17 mouse cellular contexts compared by ENCODE assay signal in genomic region chr13:113797378-113797777, GRCm38 (mm10). TPM values are rescaled to one million over a fixed set of nuclear protein-coding genes. Genes with fewer than 3 reads are reported as not detected.
DNase-seq lines count a peak whose midpoint lies in the region; ATAC-seq lines count a peak whose summit lies in the region.
"Had no signal": no experiment of that assay in that cellular context is flagged by ENCODE, and none has a peak within 500 bp of the region (broad histone marks: within the 10 kb centered on the region; RNA-seq: fewer than 3 reads in every experiment).

No protein-coding gene starts in this region.

- H3K4me2 ChIP-seq in heart, embryonic 14.5 days (ENCODE audit: low read length) = peak overlapping the region; percentile 9; the same call in 1 of the 2 replicates
- no peak overlapping the region for H3K4me2 ChIP-seq in limb, embryonic 13.5 days (replicated peaks)
- H3K4me2 ChIP-seq in midbrain, embryonic 11.5 days = no peak overlapping the region
- H3K4me2 ChIP-seq in midbrain, embryonic 15.5 days = no peak overlapping the region
- H3K4me2 ChIP-seq: hindbrain, embryonic 12.5 days had no signal

- H3K27me3 ChIP-seq in heart, embryonic 14.5 days (ENCODE audit: control insufficient read depth, insufficient read depth, low read length) = no peaks in the 10 kb centered on the region
- no peaks in the 10 kb centered on the region for H3K27me3 ChIP-seq in limb, embryonic 13.5 days
- no peaks in the 10 kb centered on the region for H3K27me3 ChIP-seq in limb, embryonic 10.5 days (ENCODE audit: low read depth, poor library complexity, severe bottlenecking)
- no peaks in the 10 kb centered on the region for H3K27me3 ChIP-seq in midbrain, embryonic 11.5 days (ENCODE audit: control insufficient read depth, insufficient read depth, low read length)
- no peaks in the 10 kb centered on the region for H3K27me3 ChIP-seq in midbrain, embryonic 15.5 days (replicated peaks)
- H3K27me3 ChIP-seq: hindbrain, embryonic 12.5 days had no signal

- no peak overlapping the region for H3K4me3 ChIP-seq in heart, embryonic 14.5 days (ENCODE audit: control insufficient read depth in 1 of 2, insufficient read depth in 1 of 2, low read depth in 1 of 2, low read length in 2 of 2)
- no peak overlapping the region for H3K4me3 ChIP-seq in limb, embryonic 13.5 days
- H3K4me3 ChIP-seq in limb, embryonic 10.5 days = no peak overlapping the region
- no peak overlapping the region for H3K4me3 ChIP-seq in midbrain, embryonic 11.5 days (ENCODE audit: low read depth, low read length)
- no peak overlapping the region for H3K4me3 ChIP-seq in midbrain, embryonic 15.5 days
- H3K4me3 ChIP-seq: embryonic facial prominence, embryonic 10.5 days; hindbrain, embryonic 12.5 days had no signal

- 50% methylated on average over 6 of the region's 6 CpGs for whole genome bisulfite sequencing in heart, embryonic 14.5 days
- WGBS in limb, embryonic 13.5 days = 89% methylated on average over 6 of the region's 6 CpGs
- 92% methylated on average over 6 of the region's 6 CpGs for WGBS in limb, embryonic 10.5 days
- 95% methylated on average over 6 of the region's 6 CpGs for WGBS in midbrain, embryonic 11.5 days
- WGBS in midbrain, embryonic 15.5 days = 91% methylated on average over 6 of the region's 6 CpGs

- no peak overlapping the region for H3K27ac ChIP-seq in heart, embryonic 14.5 days (replicated peaks in 1 of 2; ENCODE audit: control insufficient read depth in 1 of 2, insufficient read depth in 1 of 2, low read depth in 2 of 2, low read length in 2 of 2)
- H3K27ac ChIP-seq in limb, embryonic 13.5 days = no peak overlapping the region
- H3K27ac ChIP-seq in limb, embryonic 10.5 days = no peak overlapping the region
- no peak overlapping the region for H3K27ac ChIP-seq in midbrain, embryonic 11.5 days (ENCODE audit: low read depth, low read length)
- no peak overlapping the region for H3K27ac ChIP-seq in midbrain, embryonic 15.5 days
- H3K27ac ChIP-seq: embryonic facial prominence, embryonic 10.5 days; hindbrain, embryonic 12.5 days; hindbrain, postnatal 0 days had no signal

- H3K4me1 ChIP-seq in heart, embryonic 14.5 days (ENCODE audit: control insufficient read depth in 2 of 2, insufficient read depth in 2 of 2, low read length in 2 of 2) = peaks cover 10 to 21% of the 10 kb centered on the region in 2 experiments
- H3K4me1 ChIP-seq in limb, embryonic 13.5 days = peaks cover 28% of the 10 kb centered on the region
- H3K4me1 ChIP-seq in limb, embryonic 10.5 days = peaks cover 21% of the 10 kb centered on the region
- peaks cover 7% of the 10 kb centered on the region; the same call in 1 of the 2 replicates for H3K4me1 ChIP-seq in midbrain, embryonic 11.5 days (ENCODE audit: control insufficient read depth, insufficient read depth, low read length)
- H3K4me1 ChIP-seq in midbrain, embryonic 15.5 days = peaks cover 19% of the 10 kb centered on the region

- no peak for DNase-seq in heart, postnatal 25 days (ENCODE audit: low spot score)
- no peak for DNase-seq in limb, embryonic 10.5 days (ENCODE audit: low spot score)
- peak; percentile 44 for DNase-seq in midbrain, embryonic 11.5 days (ENCODE audit: low spot score, missing footprints)
- DNase-seq in ovary, adult 18-20 months (ENCODE audit: low spot score) = no peak
- DNase-seq: adrenal gland, adult 8-10 months; adrenal gland, postnatal 36 days; cerebellum, adult 2 months; gastrocnemius, postnatal 36 days; heart, adult 18-20 months; heart, postnatal 10 days had no signal

- H3K9ac ChIP-seq in heart, embryonic 14.5 days (ENCODE audit: low read length) = no peak overlapping the region
- H3K9ac ChIP-seq in limb, embryonic 13.5 days = peak overlapping the region; percentile 10; the same call in 1 of the 2 replicates
- H3K9ac ChIP-seq in midbrain, embryonic 11.5 days (ENCODE audit: low read length) = no peak overlapping the region
- H3K9ac ChIP-seq in midbrain, embryonic 15.5 days = no peak overlapping the region
- H3K9ac ChIP-seq: hindbrain, embryonic 12.5 days had no signal

- no peaks in the 10 kb centered on the region for H3K36me3 ChIP-seq in heart, embryonic 14.5 days (ENCODE audit: control insufficient read depth, insufficient read depth, low read length)
- peaks cover 5% of the 10 kb centered on the region; the same call in 1 of the 2 replicates for H3K36me3 ChIP-seq in limb, embryonic 13.5 days
- 0 out of 2 replicates have a peak, but pooled peaks cover 3% of the 10 kb centered on the region for H3K36me3 ChIP-seq in limb, embryonic 10.5 days
- H3K36me3 ChIP-seq in midbrain, embryonic 11.5 days (ENCODE audit: control insufficient read depth, insufficient read depth, low read length) = no peaks in the 10 kb centered on the region
- H3K36me3 ChIP-seq in midbrain, embryonic 15.5 days (replicated peaks) = no peaks in the 10 kb centered on the region
- H3K36me3 ChIP-seq: hindbrain, embryonic 12.5 days had no signal

- intact Hi-C loops in heart, postnatal 25 days (cut with DNase I) = loop anchor here (5.0 kb wide), 1 partner anchor 55 kb away; no protein-coding TSS in a partner anchor

- ATAC-seq in heart, embryonic 14.5 days (ENCODE audit: insufficient number of reproducible peaks, insufficient read depth, low FRiP score, low read depth) = no peak
- ATAC-seq in limb, embryonic 13.5 days (ENCODE audit: low FRiP score, low read depth) = no peak
- ATAC-seq in midbrain, embryonic 11.5 days (ENCODE audit: low FRiP score) = no peak
- ATAC-seq in midbrain, embryonic 15.5 days (replicated peaks) = no peak
- ATAC-seq: forebrain, embryonic 14.5 days; hindbrain, postnatal 0 days had no signal

- H3K9me3 ChIP-seq in heart, embryonic 14.5 days (ENCODE audit: control insufficient read depth, low read length) = no peaks in the 10 kb centered on the region
- no peaks in the 10 kb centered on the region for H3K9me3 ChIP-seq in limb, embryonic 13.5 days
- no peaks in the 10 kb centered on the region for H3K9me3 ChIP-seq in limb, embryonic 10.5 days (replicated peaks)
- no peaks in the 10 kb centered on the region for H3K9me3 ChIP-seq in midbrain, embryonic 11.5 days (ENCODE audit: control insufficient read depth, low read length)
- H3K9me3 ChIP-seq in midbrain, embryonic 15.5 days = no peaks in the 10 kb centered on the region
- H3K9me3 ChIP-seq: embryonic facial prominence, embryonic 10.5 days; hindbrain, embryonic 12.5 days had no signal

RNA-seq across cellular contexts. Expression of gene Arl15, which starts 3.1 kb away (rescaled TPM):
- polyA plus RNA-seq in heart, embryonic 14.5 days (2014; fragmentation: Nextera tagmentation; extraction: Ambion mirVana) = 8.0 and 8.3 TPM in 2 replicates
- 1 to 10 TPM; 8.5 to 9.4 TPM for total RNA-seq in heart, postnatal 25 days (2021)
- 14.2 and 15.8 TPM in 2 replicates for polyA plus RNA-seq in limb, embryonic 13.5 days (2015; fragmentation: Nextera tagmentation; extraction: Ambion mirVana)
- 10.0 and 12.9 TPM in 2 replicates for polyA plus RNA-seq in limb, embryonic 10.5 days (2016; fragmentation: Nextera tagmentation; extraction: Ambion mirVana)
- polyA plus RNA-seq in midbrain, embryonic 11.5 days (2014; fragmentation: Nextera tagmentation; extraction: Ambion mirVana) = 13.6 and 15.8 TPM in 2 replicates
- polyA plus RNA-seq in midbrain, embryonic 15.5 days (2015; fragmentation: Nextera tagmentation; extraction: Ambion mirVana) = 15.3 and 18.5 TPM in 2 replicates
